Mouse (Mus musculus): ENCODE data around the gene Sall4.

GRCm38 (mm10) chr2:168767582-168767981 is at the start of gene Sall4:
- TF ChIP-seq CTCF (IDR thresholded peaks at IDR 0.05; ENCODE audit: borderline replicate concordance, insufficient read depth, low read length) (no peak), POLR2A (IDR thresholded peaks at IDR 0.05; ENCODE audit: low read depth, low read length) (no peak)

All from embryonic fibroblast, embryonic 13.5 days (primary cell).